Mouse (Mus musculus) MEL (cell line): ENCODE data around the gene Epha6. TPM values are rescaled to one million over a fixed set of nuclear protein-coding genes. Genes with fewer than 3 reads are reported as not detected.

Experiments
- DNase-seq: peaks from one replicate; pipeline ENCODE4 v3.0.0; 2011; ENCODE audit warnings: low read depth, low spot score
- H3K27ac ChIP-seq: 2 replicates; pipeline ENCODE4 v1.5.1; 2012; ENCODE audit warnings: low read depth, mild to moderate bottlenecking, control low read depth, low read length, moderate library complexity; ENCODE audit not compliant: control insufficient read depth
- H3K27me3 ChIP-seq, 2 experiments: fragments of 150-350 bp in 1 of 2; sonication (generic) in 1 of 2; 2 replicates each; pipeline ENCODE4 v1.6.1; 2012; ENCODE audit warnings: low read length in 2 of 2, mild to moderate bottlenecking in 2 of 2, improper control_type of control experiment in 1 of 2, moderate library complexity in 1 of 2; ENCODE audit not compliant: insufficient read depth in 2 of 2, control insufficient read depth in 1 of 2
- H3K36me3 ChIP-seq, 2 experiments: 2 replicates each; pipeline ENCODE4 v1.6.1; 2012 to 2014; ENCODE audit warnings: low read length in 2 of 2, improper control_type of control experiment in 1 of 2, inconsistent platforms in 1 of 2, mild to moderate bottlenecking in 1 of 2; ENCODE audit not compliant: insufficient read depth in 2 of 2, control insufficient read depth in 1 of 2
- H3K4me1 ChIP-seq, 2 experiments: fragments of 150-350 bp in 1 of 2; sonication (generic) in 1 of 2; 2 replicates each; pipeline ENCODE4 v1.6.1; 2012; ENCODE audit warnings: low read length in 2 of 2, improper control_type of control experiment in 1 of 2, mild to moderate bottlenecking in 1 of 2; ENCODE audit not compliant: insufficient read depth in 2 of 2, control insufficient read depth in 1 of 2
- H3K4me3 ChIP-seq, 2 experiments: fragments of 150-350 bp in 1 of 2; sonication (generic) in 1 of 2; 2 replicates each; pipeline ENCODE4 v1.5.1; 2012; ENCODE audit warnings: low read depth in 2 of 2, low read length in 2 of 2, mild to moderate bottlenecking in 2 of 2, moderate library complexity in 2 of 2, control low read depth in 1 of 2, improper control_type of control experiment in 1 of 2; ENCODE audit not compliant: control insufficient read depth in 1 of 2, insufficient read depth in 1 of 2
- H3K79me2 ChIP-seq: 2 replicates; pipeline ENCODE4 v1.6.1; 2012; ENCODE audit warnings: mild to moderate bottlenecking, low read length, moderate library complexity; ENCODE audit not compliant: control insufficient read depth, poor library complexity, insufficient read depth
- H3K9ac ChIP-seq: 2 replicates; pipeline ENCODE4 v1.6.1; 2012; ENCODE audit warnings: low read depth, mild to moderate bottlenecking, control low read depth, low read length, moderate library complexity; ENCODE audit not compliant: control insufficient read depth, poor library complexity, severe bottlenecking
- H3K9me3 ChIP-seq: fragments of 150-350 bp; sonication (generic); replicated peaks from 2 replicates; pipeline ENCODE4 v1.6.1; 2012; ENCODE audit warnings: mild to moderate bottlenecking, low read length, improper control_type of control experiment, moderate library complexity; ENCODE audit not compliant: insufficient read depth
- BHLHE40 ChIP-seq: IDR thresholded peaks from 2 replicates; pipeline ENCODE4 v1.6.1; 2012; ENCODE audit warnings: low read depth, mild to moderate bottlenecking, inconsistent platforms, low read length, improper control_type of control experiment, borderline replicate concordance
- CHD2 ChIP-seq: IDR thresholded peaks from 2 replicates; pipeline ENCODE4 v1.6.1; 2011; ENCODE audit warnings: low read length, improper control_type of control experiment
- E2F4 ChIP-seq: IDR thresholded peaks from 2 replicates; pipeline ENCODE4 v1.6.1; 2011; ENCODE audit warnings: low read depth, low read length, improper control_type of control experiment, borderline replicate concordance
- ELF1 ChIP-seq: IDR thresholded peaks from 2 replicates; pipeline ENCODE4 v1.6.1; 2014; ENCODE audit warnings: low read depth, mild to moderate bottlenecking, inconsistent platforms, low read length, improper control_type of control experiment, moderate library complexity
- EP300 ChIP-seq, 2 experiments: IDR thresholded peaks; 2 replicates each; pipeline ENCODE4 v1.6.1; 2011; ENCODE audit warnings: improper control_type of control experiment in 2 of 2, low read length in 2 of 2, low read depth in 1 of 2, mild to moderate bottlenecking in 1 of 2
- ETS1 ChIP-seq: IDR thresholded peaks from 2 replicates; pipeline ENCODE4 v1.6.1; 2012; ENCODE audit warnings: low read depth, mild to moderate bottlenecking, inconsistent platforms, low read length, improper control_type of control experiment, moderate library complexity
- GABPA ChIP-seq: IDR thresholded peaks from 2 replicates; pipeline ENCODE4 v1.6.1; 2012; ENCODE audit warnings: low read depth, mild to moderate bottlenecking, inconsistent platforms, low read length, improper control_type of control experiment, moderate library complexity
- GATA1 ChIP-seq: IDR thresholded peaks from 2 replicates; pipeline ENCODE4 v1.6.1; 2011; ENCODE audit warnings: low read depth, low read length, improper control_type of control experiment
- HCFC1 ChIP-seq: IDR thresholded peaks from 2 replicates; pipeline ENCODE4 v1.6.1; 2012; ENCODE audit warnings: low read depth, mild to moderate bottlenecking, inconsistent platforms, low read length, improper control_type of control experiment, moderate library complexity
- JUND ChIP-seq: IDR thresholded peaks from 2 replicates; pipeline ENCODE4 v1.6.1; 2011; ENCODE audit warnings: low read depth, mild to moderate bottlenecking, improper control_type of control experiment, low read length
- KAT2A ChIP-seq: conservative IDR thresholded peaks from 2 replicates; pipeline ENCODE4 v1.6.1; 2012; ENCODE audit warnings: low read depth, low read length, improper control_type of control experiment, inconsistent platforms
- MAFK ChIP-seq: IDR thresholded peaks from 2 replicates; pipeline ENCODE4 v1.6.1; 2011; ENCODE audit warnings: low read depth, mild to moderate bottlenecking, low read length, improper control_type of control experiment, borderline replicate concordance
- MEF2A ChIP-seq: IDR thresholded peaks from 2 replicates; pipeline ENCODE4 v1.6.1; 2014; ENCODE audit warnings: low read depth, mild to moderate bottlenecking, inconsistent platforms, low read length, improper control_type of control experiment; ENCODE audit not compliant: poor library complexity, insufficient replicate concordance, severe bottlenecking; ENCODE audit errors: extremely low read depth
- MYC ChIP-seq: IDR thresholded peaks from 2 replicates; pipeline ENCODE4 v1.6.1; 2011; ENCODE audit warnings: low read depth, mild to moderate bottlenecking, low read length, improper control_type of control experiment, moderate library complexity
- POLR2A ChIP-seq, 2 experiments: IDR thresholded peaks; 2 replicates each; pipeline ENCODE4 v1.6.1; 2011 to 2012; ENCODE audit warnings: low read length in 2 of 2, mild to moderate bottlenecking in 2 of 2, control low read depth in 1 of 2, improper control_type of control experiment in 1 of 2, low read depth in 1 of 2, moderate library complexity in 1 of 2; ENCODE audit not compliant: control insufficient read depth in 1 of 2, insufficient read depth in 1 of 2, poor library complexity in 1 of 2
- RCOR1 ChIP-seq: IDR thresholded peaks from 2 replicates; pipeline ENCODE4 v1.6.1; 2012; ENCODE audit warnings: low read depth, mild to moderate bottlenecking, inconsistent platforms, low read length, improper control_type of control experiment
- SIN3A ChIP-seq: IDR thresholded peaks from 2 replicates; pipeline ENCODE4 v1.6.1; 2012; ENCODE audit warnings: low read length, improper control_type of control experiment, inconsistent platforms
- SMC3 ChIP-seq: IDR thresholded peaks from 2 replicates; pipeline ENCODE4 v1.6.1; 2011; ENCODE audit warnings: low read depth, low read length, improper control_type of control experiment
- TBP ChIP-seq: IDR thresholded peaks from 2 replicates; pipeline ENCODE4 v1.8.0; 2011; ENCODE audit warnings: low read depth, low read length, improper control_type of control experiment
- UBTF ChIP-seq: IDR thresholded peaks from 2 replicates; pipeline ENCODE4 v1.6.1; 2012; ENCODE audit warnings: low read depth, mild to moderate bottlenecking, inconsistent platforms, low read length, improper control_type of control experiment, moderate library complexity, borderline replicate concordance; ENCODE audit not compliant: insufficient read depth
- USF1 ChIP-seq: IDR thresholded peaks from 2 replicates; pipeline ENCODE4 v1.6.1; 2014; ENCODE audit warnings: low read depth, mild to moderate bottlenecking, inconsistent platforms, low read length, improper control_type of control experiment, moderate library complexity
- USF2 ChIP-seq, 2 experiments: IDR thresholded peaks; 2 replicates each; pipeline ENCODE4 v1.6.1; 2011 to 2012; ENCODE audit warnings: improper control_type of control experiment in 2 of 2, low read length in 2 of 2, borderline replicate concordance in 1 of 2, inconsistent platforms in 1 of 2, low read depth in 1 of 2, mild to moderate bottlenecking in 1 of 2; ENCODE audit not compliant: insufficient read depth in 1 of 2
- ZKSCAN1 ChIP-seq: IDR thresholded peaks from 2 replicates; pipeline ENCODE4 v1.6.1; 2012; ENCODE audit warnings: low read depth, mild to moderate bottlenecking, inconsistent platforms, low read length, improper control_type of control experiment, moderate library complexity
- polyA plus RNA-seq, 2 experiments: library from polyadenylated mRNA; stranded (reverse) in 1 of 2; unstranded in 1 of 2; fragments of >175 nt in 1 of 2; fragments of >200 nt in 1 of 2; gene quantifications; 2 replicates each; pipeline versions ENCODE4 v1.2.1 to v1.2.4; 2012; ENCODE audit warnings: low replicate concordance in 2 of 2, low read depth in 1 of 2; ENCODE audit not compliant: insufficient read length in 2 of 2, insufficient read depth in 1 of 2, missing spikeins in 1 of 2
- total RNA-seq: library from RNA; depleted of rRNA; stranded (reverse); fragments of 300-350 nt; gene quantifications from 2 replicates; pipeline ENCODE4 v1.2.3, GENCODE M21; 2012

Gene Epha6
- total and polyA plus RNA-seq, 3 experiments: not detected

DNA sequence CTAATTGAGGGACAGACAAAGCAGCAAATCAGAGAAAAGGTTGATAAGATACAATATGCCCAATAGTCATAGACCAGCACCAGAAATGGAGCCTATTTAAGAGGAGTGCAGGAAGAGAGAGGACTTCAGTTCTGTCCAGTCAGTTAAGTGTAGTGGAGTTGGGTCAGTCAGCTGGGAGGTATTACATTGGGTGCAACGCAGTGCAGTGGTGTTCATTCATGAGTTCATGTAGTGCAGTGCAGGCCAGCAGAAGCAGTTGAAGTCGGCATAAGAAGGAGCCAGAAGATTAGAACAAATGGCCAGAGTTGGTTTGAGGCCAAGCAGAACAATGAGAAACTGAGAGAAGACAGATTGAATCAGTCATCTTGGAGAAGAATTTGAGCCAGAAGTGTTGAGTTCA lies 833.0 kb downstream of the Epha6 start:
- H3K79me2 ChIP-seq: no peaks in the 10 kb centered on the region
- no peak overlapping the region for H3K4me3 ChIP-seq
- H3K9me3 ChIP-seq: no peaks in the 10 kb centered on the region
- H3K27ac ChIP-seq: no peak overlapping the region
- TF ChIP-seq SIN3A (no peak), MEF2A (no peak), E2F4 (no peak), ZKSCAN1 (no peak), POLR2A (IDR thresholded peaks at IDR 0.05; ENCODE audit: control insufficient read depth in 1 of 2, insufficient read depth in 1 of 2, low read depth in 1 of 2, low read length in 2 of 2, poor library complexity in 1 of 2) (no peak)
- H3K9ac ChIP-seq: no peak overlapping the region
- H3K4me1 ChIP-seq: no peaks in the 10 kb centered on the region
- H3K36me3 ChIP-seq: no peaks in the 10 kb centered on the region
- H3K27me3 ChIP-seq: no peaks in the 10 kb centered on the region
- DNase-seq: no peak

DNA sequence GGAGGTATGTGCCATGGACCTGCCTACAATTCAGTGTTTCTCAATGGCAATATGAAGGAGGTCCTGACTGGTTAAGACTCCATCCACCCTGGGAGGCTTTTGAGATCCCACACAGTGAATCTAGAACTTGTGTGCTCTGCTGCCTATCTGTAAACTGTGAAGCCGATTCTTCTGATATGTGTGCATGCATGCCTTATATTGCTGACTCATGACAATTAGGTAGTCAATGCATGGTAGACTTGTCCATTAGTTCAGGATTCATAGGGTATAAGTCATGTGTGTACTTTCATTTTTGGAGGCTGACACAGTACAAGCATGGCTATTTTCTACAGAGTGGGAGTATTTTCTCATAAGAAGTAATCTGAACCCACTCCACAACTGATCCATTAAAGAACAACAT lies 834.9 kb downstream of the Epha6 start:
- no peaks in the 10 kb centered on the region for H3K9me3 ChIP-seq
- H3K36me3 ChIP-seq: no peaks in the 10 kb centered on the region

DNA sequence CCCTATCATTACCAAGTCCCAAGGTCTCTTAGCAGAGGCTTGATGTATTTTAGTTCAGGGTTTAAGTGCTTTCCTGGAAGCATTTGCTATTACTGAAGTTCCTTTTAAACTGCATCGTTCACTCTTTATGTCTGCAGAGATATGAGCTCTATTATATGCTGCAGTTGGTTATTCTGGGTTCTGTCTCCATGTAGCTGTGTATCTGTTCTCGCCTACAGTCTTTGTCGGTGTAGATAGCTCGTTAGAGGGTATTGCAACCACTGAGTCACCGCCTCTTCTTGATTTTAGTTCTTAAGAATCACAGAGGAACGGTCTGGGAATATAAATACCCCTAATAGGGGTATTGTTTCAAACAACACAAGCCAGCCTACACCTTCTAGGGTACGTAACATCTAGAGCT lies 835.4 kb downstream of the Epha6 start:
- Histone ChIP-seq H3K9me3 (no peaks in the 10 kb centered on the region), H3K27ac (no peak overlapping the region), H3K4me1 (no peaks in the 10 kb centered on the region), H3K36me3 (no peaks in the 10 kb centered on the region), H3K79me2 (no peaks in the 10 kb centered on the region), H3K9ac (no peak overlapping the region), H3K4me3 (no peak overlapping the region)
- DNase-seq: no peak
- TF ChIP-seq ELF1 (no peak), HCFC1 (no peak), GABPA (no peak), MAFK (no peak), BHLHE40 (no peak), KAT2A (no peak)
- TF ChIP-seq, all 39 proteins: peak for 0
- H3K27me3 ChIP-seq: no peaks in the 10 kb centered on the region

More for the DNA sequence above, 834.9 kb downstream of the Epha6 start:
- no peaks in the 10 kb centered on the region for H3K27me3 ChIP-seq
- H3K27ac ChIP-seq: no peak overlapping the region
- H3K4me1 ChIP-seq: no peaks in the 10 kb centered on the region
- no peaks in the 10 kb centered on the region for H3K79me2 ChIP-seq
- no peak overlapping the region for H3K4me3 ChIP-seq
- no peak for DNase-seq
- H3K9ac ChIP-seq: no peak overlapping the region
- TF ChIP-seq UBTF (no peak), MAFK (no peak), TBP (no peak), EP300 (IDR thresholded peaks at IDR 0.05; ENCODE audit: low read depth in 1 of 2, low read length in 2 of 2) (no peak), USF2 (IDR thresholded peaks at IDR 0.05; ENCODE audit: borderline replicate concordance in 1 of 2, insufficient read depth in 1 of 2, low read depth in 1 of 2, low read length in 2 of 2) (no peak), SMC3 (no peak), GATA1 (no peak), MYC (no peak), USF1 (no peak), MEF2A (no peak), CHD2 (no peak), ETS1 (no peak), RCOR1 (no peak), ELF1 (no peak), ZKSCAN1 (no peak), JUND (no peak)
